ENCODE assay signal across 11 mouse cellular contexts in the genomic region with DNA sequence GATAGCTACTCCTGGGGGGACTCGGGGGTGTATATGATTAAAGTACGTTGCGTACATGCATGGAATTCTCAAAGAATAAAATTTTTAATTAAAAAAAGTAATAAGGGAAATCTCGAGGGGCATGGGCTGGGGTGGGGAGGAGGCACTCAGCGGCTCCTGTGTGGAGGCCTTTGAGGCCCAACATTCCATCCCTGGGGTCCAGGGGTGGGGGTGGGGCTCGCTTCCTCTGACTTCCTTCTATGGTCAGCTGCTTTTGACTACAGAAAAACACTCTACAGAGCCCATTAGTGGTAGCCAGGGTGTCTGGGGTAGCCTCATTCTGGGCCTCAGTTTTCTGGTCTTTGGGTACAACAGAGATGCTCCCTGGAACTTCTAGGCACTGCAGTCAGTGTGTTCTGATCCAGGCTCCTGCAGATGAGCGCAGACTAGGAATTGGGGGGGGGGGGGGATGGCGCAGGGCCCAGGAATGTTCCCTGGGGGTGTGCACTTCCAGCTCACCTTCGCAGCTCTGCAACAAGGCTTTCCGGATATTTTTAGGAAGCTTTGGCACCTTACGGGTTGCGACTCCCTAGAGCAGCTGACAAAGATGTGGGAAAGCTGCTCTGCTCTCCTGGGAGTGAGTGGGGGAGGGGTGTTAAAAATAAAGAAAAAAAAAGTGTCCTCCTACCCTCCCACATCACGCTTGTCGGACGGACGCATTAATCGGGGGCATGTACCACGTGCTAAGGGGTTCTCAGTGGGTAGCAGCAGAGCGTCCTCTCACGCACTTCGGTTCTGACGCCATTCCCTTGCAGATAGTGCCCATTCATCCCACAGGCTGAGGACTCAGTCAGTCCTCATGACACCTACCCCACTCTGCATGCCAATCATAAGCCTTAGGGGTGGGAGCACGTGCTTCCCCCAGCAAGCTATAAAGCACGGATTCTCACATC.
DNase-seq lines count a peak whose midpoint lies in the region; ATAC-seq and TF ChIP-seq lines count a peak whose summit lies in the region.
"Had no signal": no experiment of that assay in that cellular context is flagged by ENCODE, and none has a peak within 500 bp of the region (broad histone marks: within the 10 kb centered on the region; RNA-seq: fewer than 3 reads in every experiment).

No protein-coding gene starts in this region.

- TF ChIP-seq CTCF in midbrain, postnatal 0 days (IDR thresholded peaks at IDR 0.05) = no peak

- H3K4me3 ChIP-seq in heart, embryonic 10.5 days = peak overlapping the region; percentile 37
- H3K4me3 ChIP-seq in lung, embryonic 16.5 days (ENCODE audit: low read length) = no peak overlapping the region
- H3K4me3 ChIP-seq in heart, embryonic 15.5 days = peak overlapping the region; percentile 6; the same call in 1 of the 2 replicates
- H3K4me3 ChIP-seq in midbrain, postnatal 0 days (ENCODE audit: low read depth, low read length) = no peak overlapping the region
- H3K4me3 ChIP-seq: neural tube, embryonic 13.5 days had no signal

- peak; percentile 59 for ATAC-seq in lung, embryonic 16.5 days (ENCODE audit: low read depth)
- 0 out of 2 replicates have a peak, but pooled peaks have one; percentile 31 for ATAC-seq in heart, embryonic 15.5 days (replicated peaks; ENCODE audit: insufficient number of reproducible peaks, insufficient read depth, low FRiP score, low read depth)
- ATAC-seq in midbrain, postnatal 0 days (ENCODE audit: low FRiP score) = peak; percentile 54
- no peak for ATAC-seq in megakaryocyte-erythroid progenitor cell, adult 5-6 weeks (replicated peaks; ENCODE audit: low FRiP score, low TSS enrichment, poor library complexity, severe bottlenecking)
- ATAC-seq: CD4-positive, CD25-positive, alpha-beta regulatory T cell, adult 4 months; liver, postnatal 0 days had no signal

- WGBS in heart, embryonic 10.5 days = 27% methylated on average over 24 of the region's 24 CpGs
- WGBS in lung, embryonic 16.5 days = 34% methylated on average over 24 of the region's 24 CpGs
- 28% methylated on average over 24 of the region's 24 CpGs for WGBS in heart, embryonic 15.5 days
- 47% methylated on average over 23 of the region's 24 CpGs for WGBS in midbrain, postnatal 0 days

- peak overlapping the region; percentile 75 for H3K27ac ChIP-seq in heart, embryonic 10.5 days
- H3K27ac ChIP-seq in lung, embryonic 16.5 days (ENCODE audit: low read length) = no peak overlapping the region
- H3K27ac ChIP-seq in heart, embryonic 15.5 days = no peak overlapping the region
- no peak overlapping the region for H3K27ac ChIP-seq in midbrain, postnatal 0 days (ENCODE audit: low read depth, low read length)
- H3K27ac ChIP-seq: neural tube, embryonic 13.5 days had no signal

- peak; percentile 74 for DNase-seq in heart, embryonic 10.5 days (ENCODE audit: low spot score)
- DNase-seq in heart, postnatal 25 days (ENCODE audit: low spot score) = no peak
- DNase-seq in lung, adult 18-20 months = no peak
- peak; percentile 32 for DNase-seq in midbrain, postnatal 0 days (ENCODE audit: low spot score)
- no peak for DNase-seq in ovary, postnatal 36 days (ENCODE audit: low spot score)
- DNase-seq: liver, postnatal 0 days had no signal

- H3K4me2 ChIP-seq in lung, embryonic 16.5 days (ENCODE audit: low read depth, low read length) = peak overlapping the region; percentile 29; the same call in 1 of the 2 replicates
- peak overlapping the region; percentile 45 for H3K4me2 ChIP-seq in heart, embryonic 15.5 days
- H3K4me2 ChIP-seq in midbrain, postnatal 0 days (ENCODE audit: low read depth, low read length, poor library complexity, severe bottlenecking) = peak overlapping the region; percentile 20; the same call in 1 of the 2 replicates
- H3K4me2 ChIP-seq: neural tube, embryonic 13.5 days had no signal

- no peaks in the 10 kb centered on the region for H3K27me3 ChIP-seq in heart, embryonic 10.5 days (ENCODE audit: insufficient read depth, poor library complexity, severe bottlenecking)
- no peaks in the 10 kb centered on the region for H3K27me3 ChIP-seq in lung, embryonic 16.5 days (ENCODE audit: control insufficient read depth, insufficient read depth, low read depth, low read length)
- H3K27me3 ChIP-seq in heart, embryonic 15.5 days = no peaks in the 10 kb centered on the region
- no peaks in the 10 kb centered on the region for H3K27me3 ChIP-seq in midbrain, postnatal 0 days (ENCODE audit: insufficient read depth, low read length)
- H3K27me3 ChIP-seq: neural tube, embryonic 13.5 days had no signal

- H3K9ac ChIP-seq in lung, embryonic 16.5 days (ENCODE audit: low read length) = 0 out of 2 replicates have a peak overlapping the region, but pooled peaks have one; percentile 20
- H3K9ac ChIP-seq in heart, embryonic 15.5 days = no peak overlapping the region
- H3K9ac ChIP-seq in midbrain, postnatal 0 days (replicated peaks; ENCODE audit: low read length, poor library complexity, severe bottlenecking) = no peak overlapping the region
- H3K9ac ChIP-seq: liver, postnatal 0 days; neural tube, embryonic 13.5 days had no signal

- H3K4me1 ChIP-seq in heart, embryonic 10.5 days = peaks cover 20% of the 10 kb centered on the region
- H3K4me1 ChIP-seq in lung, embryonic 16.5 days (replicated peaks; ENCODE audit: control insufficient read depth, insufficient read depth, low read length) = peaks cover 11% of the 10 kb centered on the region
- H3K4me1 ChIP-seq in heart, embryonic 15.5 days (replicated peaks) = peaks cover 12% of the 10 kb centered on the region
- H3K4me1 ChIP-seq in midbrain, postnatal 0 days (ENCODE audit: insufficient read depth, low read length) = no peaks in the 10 kb centered on the region

- no peaks in the 10 kb centered on the region for H3K36me3 ChIP-seq in heart, embryonic 10.5 days
- H3K36me3 ChIP-seq in lung, embryonic 16.5 days (ENCODE audit: control insufficient read depth, insufficient read depth, low read length) = no peaks in the 10 kb centered on the region
- no peaks in the 10 kb centered on the region for H3K36me3 ChIP-seq in heart, embryonic 15.5 days
- H3K36me3 ChIP-seq in midbrain, postnatal 0 days (ENCODE audit: insufficient read depth, low read length) = no peaks in the 10 kb centered on the region
- H3K36me3 ChIP-seq: neural tube, embryonic 13.5 days had no signal

- no peaks in the 10 kb centered on the region for H3K9me3 ChIP-seq in heart, embryonic 10.5 days
- H3K9me3 ChIP-seq in lung, embryonic 16.5 days (ENCODE audit: control insufficient read depth, low read length) = no peaks in the 10 kb centered on the region
- H3K9me3 ChIP-seq in heart, embryonic 15.5 days (replicated peaks) = no peaks in the 10 kb centered on the region
- H3K9me3 ChIP-seq in midbrain, postnatal 0 days (ENCODE audit: low read length) = no peaks in the 10 kb centered on the region
- H3K9me3 ChIP-seq: neural tube, embryonic 13.5 days had no signal

- intact Hi-C loops in heart, postnatal 25 days (cut with DNase I) = no loop called here

Comparison
In these comparisons a context has a peak if more than half of its experiments do, and no peak if none do; other contexts are left out.
1. DNase-seq: peak in heart, embryonic 10.5 days (single experiment) and midbrain, postnatal 0 days (single experiment); none in heart, postnatal 25 days (single experiment), lung, adult 18-20 months (0 of 2) and ovary, postnatal 36 days (single experiment).
2. H3K4me3 ChIP-seq: peak in heart, embryonic 10.5 days (single experiment) and heart, embryonic 15.5 days (single experiment); none in lung, embryonic 16.5 days (single experiment) and midbrain, postnatal 0 days (single experiment).
3. Peak in every context shown above with its lines, with median percentiles within 50 percentile points of each other: H3K4me2 ChIP-seq.